Mouse (Mus musculus) CH12.LX (cell line): Measurements from ENCODE around the gene Gm27021. TPM values are rescaled to one million over a fixed set of nuclear protein-coding genes. Genes with fewer than 3 reads are reported as not detected.

ENCODE experiments used
- DNase-seq: peaks from one replicate; pipeline ENCODE4 v3.0.0-alpha.2; 2013; ENCODE audit errors: extremely low read depth
- H3K27ac ChIP-seq: 2 replicates; pipeline ENCODE4 v1.5.1; 2012; ENCODE audit warnings: low read depth, mild to moderate bottlenecking, control low read depth, moderate library complexity; ENCODE audit not compliant: insufficient read depth
- H3K27me3 ChIP-seq: replicated peaks from 2 replicates; pipeline ENCODE3; 2012; ENCODE audit warnings: inconsistent platforms
- H3K36me3 ChIP-seq, 2 experiments: replicated peaks in 1 of 2; 2 replicates each; pipeline versions ENCODE3 to v1.6.1; 2012; ENCODE audit warnings: inconsistent platforms in 1 of 2, low read length in 1 of 2, mild to moderate bottlenecking in 1 of 2, mixed read lengths in 1 of 2, moderate library complexity in 1 of 2; ENCODE audit not compliant: control insufficient read depth in 1 of 2, insufficient read depth in 1 of 2
- H3K4me1 ChIP-seq, 2 experiments: 2 replicates each; pipeline ENCODE4 v1.6.1; 2012; ENCODE audit warnings: inconsistent platforms in 1 of 2, moderate library complexity in 1 of 2; ENCODE audit not compliant: insufficient read depth in 2 of 2, control insufficient read depth in 1 of 2
- H3K4me2 ChIP-seq: 2 replicates; pipeline ENCODE4 v1.6.1; 2012; ENCODE audit warnings: low read depth, mild to moderate bottlenecking, control low read depth; ENCODE audit not compliant: poor library complexity, insufficient read depth, severe bottlenecking
- H3K4me3 ChIP-seq, 3 experiments: fragments of 150-350 bp in 1 of 3; sonication (generic) in 1 of 3; replicated peaks in 1 of 3; 2 replicates each; pipeline versions ENCODE3 to v1.5.1; 2011 to 2012; ENCODE audit warnings: low read depth in 2 of 3, low read length in 2 of 3, mild to moderate bottlenecking in 2 of 3, moderate library complexity in 2 of 3, control low read depth in 1 of 3, improper control_type of control experiment in 1 of 3, inconsistent platforms in 1 of 3, mixed read lengths in 1 of 3; ENCODE audit not compliant: poor library complexity in 1 of 3
- H3K79me2 ChIP-seq: replicated peaks from 2 replicates; pipeline ENCODE4 v1.6.1; 2012; ENCODE audit warnings: mild to moderate bottlenecking, moderate library complexity; ENCODE audit not compliant: control insufficient read depth, poor library complexity, insufficient read depth, severe bottlenecking; ENCODE audit errors: extremely low read depth
- H3K9ac ChIP-seq: 2 replicates; pipeline ENCODE4 v1.6.1; 2012; ENCODE audit warnings: low read depth, mild to moderate bottlenecking, control low read depth, moderate library complexity; ENCODE audit not compliant: insufficient read depth
- H3K9me3 ChIP-seq: replicated peaks from 2 replicates; pipeline ENCODE3; 2012; ENCODE audit warnings: low read length, inconsistent platforms, mixed read lengths
- CTCF ChIP-seq, 2 experiments: IDR thresholded peaks in 1 of 2; conservative IDR thresholded peaks in 1 of 2; 2 replicates each; pipeline ENCODE4 v1.5.1; 2011 to 2012; ENCODE audit warnings: low read depth in 2 of 2, low read length in 2 of 2, improper control_type of control experiment in 1 of 2, inconsistent platforms in 1 of 2, mild to moderate bottlenecking in 1 of 2, moderate library complexity in 1 of 2
- EP300 ChIP-seq: IDR thresholded peaks from 2 replicates; pipeline ENCODE4 v1.6.1; 2011; ENCODE audit warnings: low read length, improper control_type of control experiment
- ETS1 ChIP-seq: conservative IDR thresholded peaks from 2 replicates; pipeline ENCODE4 v1.6.1; 2012; ENCODE audit warnings: low read depth, mild to moderate bottlenecking, inconsistent platforms, low read length, improper control_type of control experiment, moderate library complexity
- GABPA ChIP-seq: IDR thresholded peaks from 2 replicates; pipeline ENCODE4 v1.6.1; 2012; ENCODE audit warnings: low read depth, low read length, improper control_type of control experiment, inconsistent platforms; ENCODE audit not compliant: insufficient replicate concordance
- KAT2A ChIP-seq: IDR thresholded peaks from 2 replicates; pipeline ENCODE4 v1.6.1; 2012; ENCODE audit warnings: low read length, improper control_type of control experiment, inconsistent platforms; ENCODE audit not compliant: insufficient replicate concordance
- MAZ ChIP-seq: IDR thresholded peaks from 2 replicates; pipeline ENCODE4 v1.6.1; 2012; ENCODE audit warnings: low read depth, mild to moderate bottlenecking, inconsistent platforms, low read length, improper control_type of control experiment, moderate library complexity
- MEF2A ChIP-seq: IDR thresholded peaks from 2 replicates; pipeline ENCODE4 v1.6.1; 2014; ENCODE audit warnings: low read depth, mild to moderate bottlenecking, inconsistent platforms, low read length, improper control_type of control experiment, borderline replicate concordance
- MXI1 ChIP-seq: IDR thresholded peaks from 2 replicates; pipeline ENCODE4 v1.6.1; 2011; ENCODE audit warnings: mild to moderate bottlenecking, low read depth, low read length, improper control_type of control experiment
- POLR2AphosphoS2 ChIP-seq: IDR thresholded peaks from 2 replicates; pipeline ENCODE4 v1.6.1; 2011; ENCODE audit warnings: low read depth, low read length, improper control_type of control experiment
- SMC3 ChIP-seq: IDR thresholded peaks from 2 replicates; pipeline ENCODE4 v1.6.1; 2011; ENCODE audit warnings: low read depth, low read length, improper control_type of control experiment
- TBP ChIP-seq: conservative IDR thresholded peaks from 2 replicates; pipeline ENCODE4 v1.6.1; 2011; ENCODE audit warnings: low read depth, low read length, improper control_type of control experiment
- ZKSCAN1 ChIP-seq: IDR thresholded peaks from 2 replicates; pipeline ENCODE4 v1.6.1; 2012; ENCODE audit warnings: low read depth, inconsistent platforms, low read length, improper control_type of control experiment, borderline replicate concordance
- dilution Hi-C: fragments of 300-500 bp; cut with MboI; formaldehyde crosslinking; loops from 2 replicates; pipeline ENCODE4 v1.14.3; 2020; ENCODE audit warnings: low sequenced_read_pairs; ENCODE audit not compliant: extremely low pct_unique_long_range_greater_than_20kb, extremely low pct_ligation_motif_present
- in situ Hi-C: fragments of 300-500 bp; cut with MboI; formaldehyde crosslinking; loops from 3 replicates; pipeline ENCODE4 v1.14.3; 2019; ENCODE audit warnings: low sequenced_read_pairs, low pct_ligation_motif_present, low pct_unique_long_range_greater_than_20kb, mixed read lengths
- polyA plus RNA-seq: library from polyadenylated mRNA; unstranded; fragments of >175 nt; gene quantifications from 2 replicates; pipeline ENCODE4 v1.2.1, GENCODE M21; 2012; ENCODE audit warnings: low read depth; ENCODE audit not compliant: insufficient read length
- total RNA-seq, 2 experiments: library from RNA; depleted of rRNA; stranded (reverse); fragments of 300-350 nt in 1 of 2; fragments of >200 nt in 1 of 2; gene quantifications; 2 replicates each; pipeline ENCODE4 v1.2.3; 2012 to 2014

Gm27021 gene
- total and polyA plus RNA-seq, 3 experiments: 1.0 to 1.1 TPM; not detected in 1

DNA sequence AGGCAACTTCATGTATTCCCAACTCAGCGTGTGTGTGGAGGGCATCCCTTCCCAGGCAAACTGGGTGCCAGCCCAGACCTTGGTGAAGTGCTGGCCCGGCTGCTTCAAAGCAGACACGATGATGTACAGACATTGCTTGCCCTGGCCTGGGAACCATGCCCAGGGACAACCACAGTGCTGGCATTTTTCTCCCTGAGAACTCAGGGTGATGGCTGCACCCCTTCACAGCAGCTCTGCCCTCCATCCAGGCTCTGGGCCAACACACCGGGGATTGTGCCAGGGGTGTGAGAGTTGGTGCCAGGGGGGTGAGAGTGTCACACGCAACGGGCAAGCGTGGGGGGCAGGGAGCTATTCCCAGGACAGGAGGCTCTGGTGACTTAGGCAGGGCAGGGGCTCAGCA lies 23.2 kb downstream of the Gm27021 start:
- Histone ChIP-seq H3K4me3 (no peak overlapping the region), H3K4me1 (no peaks in the 10 kb centered on the region), H3K27ac (no peak overlapping the region), H3K79me2 (no peaks in the 10 kb centered on the region), H3K9me3 (no peaks in the 10 kb centered on the region), H3K4me2 (no peak overlapping the region), H3K36me3 (peaks cover 0 to 10% of the 10 kb centered on the region in 2 experiments), H3K27me3 (no peaks in the 10 kb centered on the region), H3K9ac (no peak overlapping the region)
- dilution Hi-C loops (no loop called here), in situ Hi-C loops (no loop called here)
- no peak for TF ChIP-seq MXI1
- TF ChIP-seq TBP: no peak
- TF ChIP-seq POLR2AphosphoS2: no peak
- DNase-seq: no peak

GRCm38 (mm10) chr8:120642031-120642662 lies 25.7 kb downstream of the Gm27021 start:
- Histone ChIP-seq H3K4me1 (no peaks in the 10 kb centered on the region), H3K4me3 (no peak overlapping the region)
- TF ChIP-seq ZKSCAN1 (no peak), CTCF (conservative IDR thresholded peaks at IDR 0.05 in 1 of 2, IDR thresholded peaks at IDR 0.05 in 1 of 2; ENCODE audit: low read depth in 2 of 2, low read length in 2 of 2) (peak in 1 of 2 experiments; percentile 12; a peak in 1 of 4 replicates)
- TF ChIP-seq, all 38 proteins: peak for 1
- Histone ChIP-seq H3K4me2 (no peak overlapping the region), H3K9me3 (no peaks in the 10 kb centered on the region), H3K27ac (no peak overlapping the region), H3K9ac (no peak overlapping the region), H3K36me3 (no peaks in the 10 kb centered on the region), H3K27me3 (no peaks in the 10 kb centered on the region), H3K79me2 (no peaks in the 10 kb centered on the region)
- peak; percentile 12 for DNase-seq
- dilution Hi-C loops: no loop called here
- in situ Hi-C loops: no loop called here

DNA sequence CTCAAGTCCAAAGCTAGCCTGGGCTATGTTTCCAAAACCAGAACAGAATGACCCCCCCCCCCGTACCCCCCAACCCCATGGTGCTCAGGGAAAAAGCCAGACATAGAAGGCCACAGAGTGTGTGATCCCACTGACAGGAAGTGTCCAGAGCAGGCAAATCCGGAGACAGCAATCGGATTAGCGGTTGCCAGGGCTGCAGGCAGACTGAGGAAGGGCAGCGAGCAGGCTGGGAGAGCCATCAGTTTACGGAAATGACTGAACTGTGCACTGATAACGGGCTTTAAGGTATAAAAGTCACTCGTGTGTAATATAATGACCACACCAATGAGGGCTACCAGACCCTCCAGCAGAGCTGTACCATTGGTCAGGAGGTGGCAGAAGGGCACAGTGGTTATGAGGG lies 26.6 kb downstream of the Gm27021 start:
- in situ Hi-C loops (no loop called here), dilution Hi-C loops (no loop called here)
- Histone ChIP-seq H3K4me1 (no peaks in the 10 kb centered on the region), H3K9me3 (no peaks in the 10 kb centered on the region), H3K4me2 (no peak overlapping the region), H3K4me3 (no peak overlapping the region), H3K79me2 (no peaks in the 10 kb centered on the region), H3K9ac (no peak overlapping the region), H3K27ac (no peak overlapping the region), H3K27me3 (peaks cover 4% of the 10 kb centered on the region), H3K36me3 (no peaks in the 10 kb centered on the region)
- TF ChIP-seq KAT2A (no peak), EP300 (no peak), SMC3 (no peak), MAZ (no peak), ZKSCAN1 (no peak), ETS1 (no peak), MEF2A (no peak), GABPA (no peak)
- DNase-seq: no peak
